Mouse (Mus musculus) embryonic fibroblast, embryonic 13.5 days (primary cell): Measurements from ENCODE around the gene Akr1b10.

Source experiments
- CTCF ChIP-seq: IDR thresholded peaks from 2 replicates; pipeline ENCODE4 v1.5.1; 2011; ENCODE audit warnings: mild to moderate bottlenecking, control low read depth, low read length, moderate library complexity, borderline replicate concordance; ENCODE audit not compliant: insufficient read depth
- POLR2A ChIP-seq: IDR thresholded peaks from 2 replicates; pipeline ENCODE4 v1.6.1; 2011; ENCODE audit warnings: low read depth, mild to moderate bottlenecking, control low read depth, low read length, moderate library complexity

- no peak for TF ChIP-seq CTCF
- no peak for TF ChIP-seq POLR2A
Measured at GRCm38 (mm10) chr6:34400696-34401095, 16.7 kb downstream of the Akr1b10 start.
